Mouse (Mus musculus) common myeloid progenitor, adult 5-6 weeks (primary cell): ENCODE data around the gene Fez2. TPM values are rescaled to one million over a fixed set of nuclear protein-coding genes. Genes with fewer than 3 reads are reported as not detected.

Experiments used
- ATAC-seq: replicated peaks from 2 replicates; pipeline ENCODE4 v1.8.0; 2016; ENCODE audit warnings: low read depth, mild to moderate bottlenecking, moderate TSS enrichment, inconsistent platforms; ENCODE audit not compliant: poor library complexity, severe bottlenecking
- total RNA-seq: library from RNA; stranded (forward); fragments of 200-1000, 187-1606 nt; gene quantifications from 2 replicates; pipeline ENCODE4 v1.2.3, GENCODE M21; 2017

Gene Fez2
- total RNA-seq, 1 experiment from 2014 or later = 16.3 TPM

DNA sequence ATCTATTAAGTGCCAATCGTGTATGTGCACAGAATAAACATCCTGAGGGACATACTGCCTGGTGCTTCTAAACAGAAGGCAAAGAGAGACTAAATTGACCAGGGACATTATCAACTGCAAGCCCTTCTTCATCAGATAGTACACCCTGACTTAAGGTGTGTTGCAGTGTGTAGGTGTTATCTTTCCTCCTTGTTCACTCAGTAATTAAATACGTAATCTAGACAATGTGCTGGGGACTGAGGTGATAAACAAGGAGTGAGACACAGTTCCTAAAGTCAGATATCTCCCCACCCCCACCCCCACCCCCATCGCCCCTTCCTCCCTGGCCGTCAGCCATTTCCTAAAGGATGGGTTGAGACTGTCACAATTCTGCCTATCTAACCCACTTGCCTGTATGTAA lies 90.8 kb downstream of the Fez2 start:
- no peak for ATAC-seq

DNA sequence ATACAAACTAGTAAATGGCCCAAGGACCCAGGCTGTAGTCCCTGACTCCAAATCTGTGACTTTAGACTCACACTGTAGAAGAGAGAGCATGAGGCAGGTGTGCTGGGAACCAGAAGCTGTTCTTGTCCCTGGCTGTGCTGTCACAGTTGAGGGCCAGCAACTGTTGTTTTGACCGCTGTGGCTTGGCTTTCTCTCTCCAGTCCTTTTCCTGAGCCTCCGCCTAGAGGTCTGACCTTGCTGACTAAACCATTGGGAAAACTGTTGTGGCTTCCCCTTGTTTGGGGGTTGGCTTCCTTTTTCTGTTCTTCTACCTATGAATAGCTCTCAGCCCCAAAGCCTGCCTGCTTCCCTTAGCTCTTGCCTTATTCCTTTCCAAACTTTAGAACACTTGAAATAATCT lies 91.6 kb downstream of the Fez2 start:
- peak; percentile 30 for ATAC-seq

DNA sequence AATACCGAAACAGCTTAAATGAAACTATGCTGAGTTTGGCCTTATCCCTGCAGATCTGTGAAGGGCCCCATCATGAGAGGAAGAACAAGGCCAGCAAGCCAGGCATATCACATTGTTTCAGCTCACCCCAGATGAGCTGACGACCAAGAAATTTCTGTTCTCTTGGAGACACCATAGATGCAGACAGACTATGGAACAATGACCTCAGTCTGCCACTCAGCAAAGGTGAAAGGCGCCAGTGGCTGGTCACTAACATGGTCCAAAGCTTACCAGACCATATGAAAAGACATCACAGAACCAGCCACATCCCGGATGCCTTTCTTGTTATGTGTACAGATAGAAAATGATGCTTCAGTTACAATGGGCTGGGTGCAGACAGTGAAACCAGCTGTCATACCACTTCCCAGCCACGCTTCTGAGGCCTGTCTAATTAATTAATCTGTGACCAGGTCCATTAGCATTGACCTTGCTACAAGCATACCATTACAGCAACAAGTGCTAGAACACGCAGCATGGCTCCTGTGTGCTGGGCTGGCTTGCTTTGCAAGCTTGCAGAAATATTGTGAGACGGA lies 92.1 kb downstream of the Fez2 start:
- ATAC-seq = no peak

DNA sequence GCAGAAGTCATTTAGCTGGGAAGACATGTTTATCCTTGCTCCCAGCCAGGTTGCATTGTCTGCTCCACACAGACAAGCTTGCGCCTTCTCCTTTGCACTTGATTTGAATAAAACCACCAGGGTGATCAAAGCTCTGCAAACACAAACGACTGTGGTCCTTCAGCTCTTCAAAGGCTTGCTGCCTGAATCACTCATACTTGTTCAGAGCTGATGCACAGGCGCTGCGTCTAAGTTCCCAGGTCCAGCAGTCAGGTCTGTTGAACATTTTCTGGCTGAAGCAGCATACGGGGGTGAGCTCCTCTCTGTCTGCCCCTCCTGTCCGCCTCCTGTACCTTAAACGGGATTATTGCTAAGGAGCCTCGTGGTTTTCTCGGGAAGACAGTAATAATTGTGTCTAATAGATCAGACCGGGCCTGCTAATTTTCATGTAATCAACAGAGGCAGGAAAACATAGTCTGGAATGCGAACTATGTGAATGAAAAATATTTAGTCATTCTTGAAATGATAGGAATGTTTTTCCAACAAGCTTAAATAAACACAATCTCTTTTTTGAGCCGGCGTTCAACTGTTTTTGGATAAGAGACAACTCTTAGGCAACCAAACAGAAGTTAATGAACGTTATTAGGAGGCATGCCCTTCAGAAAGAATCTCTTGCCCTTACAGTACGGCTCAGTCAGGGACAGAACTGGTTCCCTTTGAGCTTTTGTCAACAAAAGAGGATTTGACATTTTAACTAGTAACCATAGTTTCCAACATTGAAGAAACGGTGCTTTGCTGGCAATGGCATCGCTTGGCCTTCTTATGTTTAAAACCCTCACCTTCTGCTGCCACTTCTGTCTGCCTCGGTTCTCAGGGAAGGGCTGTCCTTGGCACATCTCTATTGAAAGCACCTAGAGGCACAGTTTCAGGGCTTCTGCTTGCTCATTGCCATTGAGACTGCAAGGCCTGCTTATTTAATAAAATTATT lies 95.3 kb downstream of the Fez2 start:
- no peak for ATAC-seq

DNA sequence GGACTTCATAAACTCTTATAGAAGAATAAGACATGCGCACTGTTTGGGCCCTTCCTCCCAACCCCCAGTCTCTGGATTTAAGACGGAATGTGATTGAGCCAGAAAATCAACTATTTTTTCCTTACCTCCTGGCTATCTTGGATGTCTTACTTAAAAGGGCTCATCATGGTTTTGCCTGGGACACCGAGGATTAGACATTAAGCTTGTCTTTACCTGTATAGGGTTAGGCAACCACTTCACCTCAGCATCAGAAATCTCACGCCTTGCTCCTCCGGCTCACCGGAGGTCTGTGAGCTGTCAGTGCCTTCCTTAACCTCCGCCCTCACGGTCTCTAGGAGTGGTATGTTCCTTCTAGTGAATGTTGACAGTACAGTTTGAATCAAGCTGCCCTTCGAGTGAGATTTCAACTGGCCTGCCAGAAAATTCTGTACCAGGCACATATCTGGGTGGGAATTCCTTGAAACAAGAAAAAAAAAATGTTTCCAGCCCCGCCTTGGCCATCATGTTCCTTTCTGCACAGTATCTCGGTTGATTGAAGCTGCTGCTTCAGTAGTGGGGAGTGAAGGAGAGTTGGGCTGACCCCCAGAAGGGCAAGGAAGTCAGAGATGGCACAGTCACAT lies 96.6 kb downstream of the Fez2 start:
- ATAC-seq = no peak

Other genes starting within 250 kb of the Fez2 start
- 4.1 and 8.6 TPM in 2 replicates for gene Crim1, start 217.9 kb downstream of the Fez2 start, total RNA-seq
- gene Vit, start 89.9 kb upstream of the Fez2 start, total RNA-seq = 2.1 and 2.3 TPM in 2 replicates